Mouse (Mus musculus) heart, adult 9 months (tissue): Measurements from ENCODE around the gene Upk3b.

Source experiments
- DNase-seq, 2 experiments: peaks; one replicate each; pipeline ENCODE4 v3.0.0; 2022; ENCODE audit warnings: low spot score in 2 of 2

Gene Upk3b

DNA sequence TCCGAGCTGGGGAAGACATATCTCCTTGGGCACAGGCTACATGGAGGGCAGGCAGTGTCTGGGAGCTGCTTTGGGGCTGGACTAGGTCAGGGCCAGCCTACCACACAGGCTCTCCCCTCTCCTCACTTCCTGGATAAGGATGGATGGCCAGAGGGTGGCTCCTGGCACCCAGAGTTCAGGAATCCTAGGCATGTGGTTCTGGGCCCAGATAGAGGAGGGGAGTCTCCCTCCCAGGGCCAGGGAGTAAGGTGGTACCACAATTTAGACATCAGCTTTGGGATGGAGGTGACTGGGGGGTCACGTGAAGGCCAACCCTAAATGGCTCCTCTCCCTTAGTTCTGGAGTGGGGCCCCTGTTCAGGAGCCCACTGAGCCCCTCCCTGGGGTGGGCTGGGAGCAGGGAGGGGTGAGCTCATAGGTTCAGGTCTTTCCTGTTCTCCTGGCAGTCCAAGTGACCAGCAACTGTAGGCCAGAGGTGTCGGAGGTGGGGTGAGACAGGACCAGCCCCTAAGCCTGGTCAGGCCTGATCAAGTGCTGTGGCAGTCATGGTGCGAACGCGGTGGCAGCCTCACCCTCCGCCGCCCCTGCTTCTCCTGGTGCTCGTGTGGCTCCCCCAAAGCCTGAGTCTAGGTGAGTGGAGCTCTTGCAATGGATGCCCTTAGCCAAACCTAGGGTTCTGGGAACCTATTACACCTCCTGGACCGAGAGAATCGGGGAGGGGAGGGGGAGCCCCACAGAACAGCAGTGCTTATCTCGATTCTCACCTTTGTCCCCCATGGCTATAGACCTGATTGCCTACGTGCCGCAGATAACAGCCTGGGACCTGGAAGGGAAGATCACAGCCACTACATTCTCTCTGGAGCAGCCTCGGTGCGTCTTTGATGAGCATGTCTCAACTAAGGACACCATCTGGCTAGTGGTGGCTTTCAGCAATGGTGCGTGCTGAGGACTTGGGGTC is at the start of gene Upk3b:
TSS of gene Upk3b (plus strand) at position 239 of the 957 bp plus-strand sequence.
- no peak for DNase-seq

DNA sequence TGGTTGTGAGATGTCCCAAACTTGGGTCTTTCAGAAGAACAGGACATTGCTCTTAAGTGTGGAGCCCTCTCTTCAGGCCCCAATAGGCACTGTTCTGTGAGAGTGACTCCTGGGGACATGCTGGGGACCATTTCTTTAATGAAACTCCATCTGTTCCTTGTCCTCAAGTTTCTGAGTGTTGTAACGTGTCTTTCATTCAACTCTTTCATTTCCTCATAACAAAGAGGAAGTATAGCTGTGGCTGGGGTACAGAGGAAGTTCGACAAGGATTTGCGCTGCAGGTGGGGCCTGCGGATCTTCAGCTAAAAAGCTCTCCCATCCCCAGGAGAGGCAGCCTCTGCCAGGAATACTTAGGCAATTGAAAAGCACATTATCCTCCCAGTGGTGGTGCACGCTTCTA is 47.7 kb upstream of the Upk3b start:
- DNase-seq = peak in 1 of 2 experiments; percentile 30

GRCm38 (mm10) chr5:135993381-135993965 is 44.8 kb upstream of the Upk3b start:
- DNase-seq = no peak

GRCm38 (mm10) chr5:135994335-135994724 is 44.0 kb upstream of the Upk3b start:
- no peak for DNase-seq

- DNase-seq = peak; percentile 88 to 91
Observed at GRCm38 (mm10) chr5:135994725-135995687, 43.3 kb upstream of the Upk3b start, which contains the start of gene Dtx2. TSS of gene Dtx2 (plus strand) at chr5:135994800.

- DNase-seq = no peak
Observed at GRCm38 (mm10) chr5:135996162-135996561, 42.1 kb upstream of the Upk3b start.

DNA sequence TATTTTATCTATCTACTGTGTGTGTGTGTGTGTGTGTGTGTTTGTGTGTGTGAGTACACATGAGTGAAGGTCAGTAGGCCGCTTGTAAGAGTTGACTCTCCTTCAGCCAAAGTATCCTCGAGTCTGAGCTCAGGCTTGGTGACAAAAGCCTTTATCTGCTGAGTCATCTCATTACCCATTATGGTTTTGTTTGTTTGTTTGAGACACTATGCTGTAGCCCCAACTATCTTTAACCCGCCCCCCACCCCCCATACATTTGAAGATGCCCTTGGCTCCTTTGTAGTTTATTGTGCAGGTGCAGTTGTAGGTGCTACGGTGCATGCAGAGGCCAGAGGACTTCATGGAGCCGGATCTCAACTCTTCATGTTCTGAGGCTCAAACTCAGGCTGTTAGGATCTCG is 37.1 kb upstream of the Upk3b start:
- no peak for DNase-seq

GRCm38 (mm10) chr5:136002325-136002724 is 36.0 kb upstream of the Upk3b start:
- no peak for DNase-seq

GRCm38 (mm10) chr5:136002751-136003151 is 35.5 kb upstream of the Upk3b start:
- no peak for DNase-seq

GRCm38 (mm10) chr5:136004537-136004936 is 33.8 kb upstream of the Upk3b start:
- no peak for DNase-seq

- DNase-seq = no peak
Observed at GRCm38 (mm10) chr5:136007745-136008144, 30.6 kb upstream of the Upk3b start.

GRCm38 (mm10) chr5:136014877-136015276 is 23.4 kb upstream of the Upk3b start:
- DNase-seq = no peak

- no peak for DNase-seq
Observed at GRCm38 (mm10) chr5:136015586-136015985, 22.7 kb upstream of the Upk3b start.

- no peak for DNase-seq
Observed at GRCm38 (mm10) chr5:136016014-136016876, 22.1 kb upstream of the Upk3b start.

DNA sequence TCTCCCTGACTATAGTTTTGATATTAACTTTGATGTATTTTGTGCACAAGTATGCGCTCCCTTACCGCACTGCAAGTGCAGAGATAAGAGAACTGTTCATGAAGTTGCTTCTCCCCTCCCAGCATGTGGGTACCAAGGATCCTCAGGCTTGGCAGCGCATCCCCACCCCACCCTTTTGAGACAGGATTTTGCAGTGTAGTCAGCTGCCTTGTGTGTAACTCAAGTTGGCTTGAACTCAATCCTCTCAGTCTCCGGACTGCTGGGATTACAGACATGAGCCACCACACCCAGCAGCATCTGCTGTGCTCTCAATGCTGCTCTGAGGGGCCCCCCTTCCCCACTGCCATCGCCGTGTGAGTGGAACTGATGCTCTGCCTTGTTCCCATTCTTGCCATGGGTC is 21.0 kb upstream of the Upk3b start:
- DNase-seq = peak; percentile 21 to 33

DNA sequence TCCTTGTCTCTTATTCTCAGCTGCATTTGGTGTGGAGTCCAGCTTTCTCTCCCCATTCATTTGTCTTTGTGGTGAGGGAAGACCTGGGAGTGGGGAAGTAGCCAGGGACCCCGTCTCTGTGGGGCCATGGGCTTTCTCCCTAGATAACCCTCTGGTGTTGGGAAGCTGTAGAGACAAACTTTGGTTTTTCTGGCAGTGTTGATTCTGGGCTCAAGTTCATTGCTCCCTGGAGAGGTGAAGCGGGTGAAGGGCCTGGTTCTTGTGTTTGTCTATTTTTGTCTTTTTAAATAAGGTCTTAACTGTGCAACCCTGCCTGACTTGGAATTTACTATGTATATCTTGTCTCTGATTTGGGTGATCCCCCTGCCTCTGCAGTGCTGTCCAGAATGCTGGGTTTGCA is 19.6 kb upstream of the Upk3b start:
- no peak for DNase-seq

GRCm38 (mm10) chr5:136019907-136020306 is 18.4 kb upstream of the Upk3b start:
- peak in 1 of 2 experiments; percentile 14 for DNase-seq

- no peak for DNase-seq
Observed at GRCm38 (mm10) chr5:136025712-136026111, 12.6 kb upstream of the Upk3b start.

DNA sequence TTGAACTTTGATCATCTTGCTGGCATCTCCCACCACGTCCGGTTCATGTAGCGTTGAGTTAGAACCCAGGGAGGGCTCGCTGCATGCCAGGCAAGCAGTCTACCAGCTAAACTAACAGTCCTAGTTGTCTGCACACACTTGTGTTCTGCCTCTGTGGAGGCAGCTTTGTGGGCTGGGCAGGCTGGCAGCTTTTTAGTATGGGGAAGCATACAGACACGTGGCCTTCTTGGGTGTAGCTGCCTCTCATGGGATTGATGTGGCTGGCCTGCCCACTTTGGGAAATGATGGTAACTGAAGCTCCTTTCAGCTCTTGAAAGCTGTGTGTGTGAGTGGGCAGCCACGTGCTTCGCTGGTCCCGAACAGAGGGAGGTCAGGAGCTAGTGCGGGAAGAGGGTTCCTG is 11.4 kb upstream of the Upk3b start:
- DNase-seq = no peak

- DNase-seq = no peak
Observed at GRCm38 (mm10) chr5:136027612-136028311, 10.5 kb upstream of the Upk3b start.
